Mouse (Mus musculus): ENCODE data around the gene Rabep2.

The Rabep2 gene

DNA sequence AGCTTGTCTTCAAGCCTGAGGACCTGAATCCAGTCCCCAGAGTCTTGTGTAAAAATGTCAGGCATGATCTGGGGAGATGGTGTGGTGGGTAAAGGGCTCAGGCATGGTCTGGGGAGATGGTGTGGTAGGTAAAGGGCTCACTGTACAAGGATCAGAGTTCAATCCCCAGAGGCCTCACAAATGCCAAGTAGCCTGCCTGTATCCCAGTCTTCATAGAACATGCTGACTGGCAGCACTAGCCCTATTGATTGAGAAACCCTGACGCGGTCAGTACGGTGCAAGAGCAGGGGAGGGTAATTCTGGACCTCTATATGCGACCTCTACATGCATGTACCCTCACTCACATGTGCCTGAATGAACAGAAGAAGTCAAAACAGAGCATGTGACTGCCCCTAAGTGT, 11.0 kb upstream of the Rabep2 start:
- no peak for DNase-seq (ENCODE audit: low read depth, low spot score)
- Histone ChIP-seq H3K36me3 (ENCODE audit: control insufficient read depth, insufficient read depth, low read length, poor library complexity, severe bottlenecking) (peaks cover 2% of the 10 kb centered on the region), H3K27me3 (ENCODE audit: control insufficient read depth, insufficient read depth, low read length, poor library complexity, severe bottlenecking) (no peaks in the 10 kb centered on the region)

DNA sequence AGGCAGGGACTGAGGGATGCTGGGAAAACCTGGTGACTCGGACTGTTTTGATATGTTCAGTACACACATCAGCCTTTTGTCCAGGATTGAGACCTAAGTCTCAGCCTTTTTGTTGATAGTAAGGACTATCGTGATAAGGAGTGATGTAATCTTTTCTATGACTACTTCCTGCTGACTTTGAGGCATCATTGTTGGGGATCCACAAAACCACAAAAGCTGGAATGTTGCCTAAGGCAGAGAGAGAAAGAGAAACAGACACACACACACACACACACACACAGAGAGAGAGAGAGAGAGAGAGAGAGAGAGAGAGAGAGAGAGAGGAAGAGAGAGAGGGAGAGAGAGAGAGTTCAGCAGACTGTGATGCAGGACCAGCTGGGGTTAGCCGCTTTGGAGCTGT, 10.1 kb upstream of the Rabep2 start:
- no peaks in the 10 kb centered on the region for H3K27me3 ChIP-seq (ENCODE audit: control insufficient read depth, insufficient read depth, low read length, poor library complexity, severe bottlenecking)
- DNase-seq (ENCODE audit: low read depth, low spot score): no peak
- H3K36me3 ChIP-seq (ENCODE audit: control insufficient read depth, insufficient read depth, low read length, poor library complexity, severe bottlenecking): peaks cover under 1% of the 10 kb centered on the region; the same call in 1 of the 2 replicates

DNA sequence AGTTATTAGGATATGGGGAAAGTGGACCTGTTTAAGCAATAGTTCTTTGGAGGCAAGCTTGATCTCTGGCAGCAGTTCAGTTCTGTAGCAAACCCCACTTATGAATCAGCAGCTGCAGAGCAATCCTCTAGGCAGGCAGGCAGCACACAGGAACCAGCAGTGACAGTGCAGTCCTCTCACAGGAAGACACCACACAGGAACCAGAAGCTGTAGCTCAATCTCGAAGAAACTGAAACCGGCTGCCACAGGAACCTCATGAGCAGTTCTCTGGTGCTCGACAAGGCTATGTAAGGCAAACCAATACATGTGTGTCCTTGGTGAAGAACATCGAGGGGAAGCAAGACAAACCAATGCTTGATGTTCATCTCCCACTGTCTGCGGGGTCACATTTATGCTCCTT, 6.8 kb upstream of the Rabep2 start:
- peak; percentile 78 for DNase-seq (ENCODE audit: low read depth, low spot score)
- Histone ChIP-seq H3K36me3 (ENCODE audit: control insufficient read depth, insufficient read depth, low read length, poor library complexity, severe bottlenecking) (no peaks in the 10 kb centered on the region), H3K27me3 (ENCODE audit: control insufficient read depth, insufficient read depth, low read length, poor library complexity, severe bottlenecking) (no peaks in the 10 kb centered on the region)

DNA sequence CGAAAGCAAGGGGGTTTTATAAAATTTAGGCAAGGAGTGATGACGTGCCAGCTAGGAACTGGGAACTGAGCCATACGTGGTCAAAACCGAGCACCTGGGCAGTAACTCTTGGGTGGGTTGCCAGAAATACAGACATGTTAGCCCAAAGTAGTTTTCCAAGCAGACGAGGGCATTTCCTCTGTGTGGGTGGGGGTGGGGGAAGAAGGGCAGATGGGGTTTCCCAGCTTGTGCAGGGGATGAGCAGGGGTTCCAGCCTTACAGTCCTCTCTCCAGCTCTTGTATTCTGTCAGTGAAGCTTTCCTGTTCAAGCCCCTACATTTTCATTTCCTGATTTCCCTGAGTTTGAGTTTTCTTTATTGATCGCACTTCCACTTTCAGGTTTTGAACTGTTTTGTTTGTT, 4.4 kb upstream of the Rabep2 start:
- Histone ChIP-seq H3K36me3 (ENCODE audit: control insufficient read depth, insufficient read depth, low read length, poor library complexity, severe bottlenecking) (no peaks in the 10 kb centered on the region), H3K27me3 (ENCODE audit: control insufficient read depth, insufficient read depth, low read length, poor library complexity, severe bottlenecking) (no peaks in the 10 kb centered on the region)
- DNase-seq (ENCODE audit: low read depth, low spot score): peak; percentile 62

GRCm38 (mm10) chr7:126427323-126427860, 1.2 kb upstream of the Rabep2 start:
- H3K36me3 ChIP-seq (ENCODE audit: control insufficient read depth, insufficient read depth, low read length, poor library complexity, severe bottlenecking): peaks cover 3% of the 10 kb centered on the region; the same call in 1 of the 2 replicates
- no peaks in the 10 kb centered on the region for H3K27me3 ChIP-seq (ENCODE audit: control insufficient read depth, insufficient read depth, low read length, poor library complexity, severe bottlenecking)
- no peak for DNase-seq (ENCODE audit: low read depth, low spot score)

DNA sequence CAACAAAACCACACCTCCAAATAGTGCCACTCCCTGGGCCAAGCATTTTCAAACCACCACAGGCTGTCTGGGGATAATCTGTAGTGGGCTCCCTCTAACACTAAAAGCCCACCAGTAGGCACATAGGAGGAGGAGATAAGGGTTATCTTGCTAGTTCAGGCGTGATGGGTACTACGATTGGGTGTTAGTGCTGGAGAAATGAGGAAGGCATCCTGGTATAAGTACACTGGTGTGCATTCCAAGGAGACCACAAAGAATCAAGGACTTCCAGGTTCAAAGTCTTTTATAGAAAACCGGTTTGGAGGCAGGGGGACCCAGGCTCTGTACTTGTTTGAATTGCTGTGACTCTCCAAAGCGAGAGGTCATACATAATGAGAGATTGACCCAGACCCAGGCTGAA, 405 bp upstream of the Rabep2 start:
- no peaks in the 10 kb centered on the region for H3K27me3 ChIP-seq (ENCODE audit: control insufficient read depth, insufficient read depth, low read length, poor library complexity, severe bottlenecking)
- no peak for DNase-seq (ENCODE audit: low read depth, low spot score)
- peaks cover 3% of the 10 kb centered on the region; the same call in 1 of the 2 replicates for H3K36me3 ChIP-seq (ENCODE audit: control insufficient read depth, insufficient read depth, low read length, poor library complexity, severe bottlenecking)

DNA sequence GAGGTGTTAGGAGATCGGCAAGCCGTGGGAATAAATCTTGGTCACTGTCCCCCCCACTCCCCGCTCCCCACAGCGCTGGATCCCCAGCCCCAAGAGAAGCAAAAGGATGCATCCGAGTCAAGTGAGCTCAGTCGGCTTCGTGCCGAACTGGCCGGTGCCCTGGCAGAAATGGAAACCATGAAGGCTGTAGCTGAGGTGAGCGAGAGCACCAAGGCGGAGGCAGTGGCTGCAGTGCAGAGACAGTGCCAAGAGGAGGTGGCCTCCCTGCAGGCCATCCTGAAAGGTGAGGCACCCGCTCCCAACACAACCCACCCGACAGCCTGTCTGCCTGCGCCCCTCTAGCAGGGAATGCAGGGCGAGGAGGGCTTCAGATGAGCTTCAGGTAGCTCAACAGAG, 942 bp downstream of the Rabep2 start:
- Histone ChIP-seq H3K36me3 (ENCODE audit: control insufficient read depth, insufficient read depth, low read length, poor library complexity, severe bottlenecking) (peaks cover 3% of the 10 kb centered on the region; the same call in 1 of the 2 replicates), H3K27me3 (ENCODE audit: control insufficient read depth, insufficient read depth, low read length, poor library complexity, severe bottlenecking) (no peaks in the 10 kb centered on the region)
- DNase-seq (ENCODE audit: low read depth, low spot score): no peak

GRCm38 (mm10) chr7:126430167-126430566, 1.6 kb downstream of the Rabep2 start:
- no peak for DNase-seq (ENCODE audit: low read depth, low spot score)
- H3K27me3 ChIP-seq (ENCODE audit: control insufficient read depth, insufficient read depth, low read length, poor library complexity, severe bottlenecking): no peaks in the 10 kb centered on the region
- H3K36me3 ChIP-seq (ENCODE audit: control insufficient read depth, insufficient read depth, low read length, poor library complexity, severe bottlenecking): peaks cover 7% of the 10 kb centered on the region; the same call in 1 of the 2 replicates

DNA sequence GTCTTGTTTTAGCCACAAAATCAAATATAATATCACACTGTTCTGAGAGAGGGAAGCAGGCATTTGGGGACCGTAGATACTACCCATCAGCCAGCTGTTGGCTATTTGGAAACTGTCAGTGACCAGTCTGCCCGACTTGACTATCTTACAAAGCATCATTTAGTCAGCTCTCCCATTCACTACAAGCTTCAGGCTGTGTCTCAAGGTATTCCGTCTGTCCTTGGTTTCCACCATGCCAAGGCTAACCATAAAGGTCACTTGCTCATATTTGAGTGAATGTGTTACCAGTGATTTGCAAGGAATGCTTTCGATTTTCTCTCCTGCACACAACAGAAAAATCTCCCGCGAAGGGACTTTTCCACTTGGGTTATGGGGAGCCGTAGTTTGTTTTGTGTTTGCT, 6.2 kb downstream of the Rabep2 start:
- DNase-seq (ENCODE audit: low read depth, low spot score): no peak
- H3K27me3 ChIP-seq (ENCODE audit: control insufficient read depth, insufficient read depth, low read length, poor library complexity, severe bottlenecking): no peaks in the 10 kb centered on the region
- peaks cover 18% of the 10 kb centered on the region for H3K36me3 ChIP-seq (ENCODE audit: control insufficient read depth, insufficient read depth, low read length, poor library complexity, severe bottlenecking)

DNA sequence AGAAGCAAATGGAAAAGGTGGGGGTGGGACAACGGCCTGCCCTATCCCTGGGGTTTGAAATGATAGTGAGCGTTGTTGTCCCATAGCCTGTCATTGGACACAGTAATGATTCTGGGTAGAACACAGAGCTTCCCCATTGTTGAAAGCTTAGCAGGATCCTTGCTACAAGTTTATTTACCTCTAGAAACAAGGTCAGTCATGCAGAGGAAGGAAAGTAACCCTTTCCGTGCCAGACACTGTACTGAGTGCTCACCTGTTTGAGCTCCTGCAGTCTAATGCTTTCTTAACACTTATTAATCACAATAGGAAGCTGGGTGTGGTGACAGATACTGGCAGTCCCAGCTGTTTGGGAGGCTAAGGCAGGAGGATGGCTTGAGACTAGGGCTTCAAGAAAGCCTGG, 7.2 kb downstream of the Rabep2 start:
- no peaks in the 10 kb centered on the region for H3K27me3 ChIP-seq (ENCODE audit: control insufficient read depth, insufficient read depth, low read length, poor library complexity, severe bottlenecking)
- DNase-seq (ENCODE audit: low read depth, low spot score): no peak
- H3K36me3 ChIP-seq (ENCODE audit: control insufficient read depth, insufficient read depth, low read length, poor library complexity, severe bottlenecking): peaks cover 22% of the 10 kb centered on the region

GRCm38 (mm10) chr7:126436851-126437250, 8.3 kb downstream of the Rabep2 start:
- Histone ChIP-seq H3K27me3 (ENCODE audit: control insufficient read depth, insufficient read depth, low read length, poor library complexity, severe bottlenecking) (no peaks in the 10 kb centered on the region), H3K36me3 (ENCODE audit: control insufficient read depth, insufficient read depth, low read length, poor library complexity, severe bottlenecking) (peaks cover 24% of the 10 kb centered on the region)
- DNase-seq (ENCODE audit: low read depth, low spot score): peak; percentile 82

DNA sequence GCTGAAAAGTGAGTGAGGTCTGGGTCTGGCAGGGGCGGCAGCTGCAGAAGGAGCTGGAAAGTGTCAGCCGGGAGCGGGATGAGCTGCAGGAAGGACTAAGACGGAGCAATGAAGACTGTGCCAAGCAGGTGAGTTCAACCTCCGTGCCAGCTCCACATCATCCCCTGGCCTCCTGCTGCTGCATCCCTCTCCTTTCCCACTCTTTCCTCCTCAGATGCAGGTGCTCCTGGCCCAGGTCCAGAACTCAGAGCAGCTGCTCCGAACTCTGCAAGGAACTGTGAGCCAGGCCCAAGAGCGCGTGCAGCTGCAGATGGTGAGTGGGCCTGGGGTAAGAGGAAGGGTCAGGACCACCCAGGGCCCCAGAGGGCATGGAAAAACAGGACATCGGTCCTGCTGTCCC, 11.6 kb downstream of the Rabep2 start:
- no peak for DNase-seq (ENCODE audit: low read depth, low spot score)
- no peaks in the 10 kb centered on the region for H3K27me3 ChIP-seq (ENCODE audit: control insufficient read depth, insufficient read depth, low read length, poor library complexity, severe bottlenecking)

DNA sequence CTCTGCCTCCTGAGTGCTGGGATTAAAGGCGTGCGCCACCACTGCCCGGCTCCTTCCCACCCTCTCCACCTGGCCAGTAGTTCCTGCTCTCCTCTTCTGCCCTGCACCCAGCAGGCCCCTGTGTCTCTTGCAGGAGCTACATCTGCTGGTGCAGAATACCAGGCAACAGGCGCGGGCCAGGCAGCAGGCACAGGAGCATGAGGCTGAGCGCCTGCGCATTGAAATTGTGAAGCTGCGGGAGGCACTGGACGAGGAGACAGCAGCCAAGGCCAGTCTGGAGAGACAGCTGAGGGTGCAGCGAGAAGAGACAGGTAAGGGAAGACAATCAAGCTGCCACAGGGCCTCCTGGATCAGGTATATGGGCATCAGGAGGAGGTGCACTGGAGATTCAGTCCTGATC, 15.4 kb downstream of the Rabep2 start:
- Histone ChIP-seq H3K27me3 (ENCODE audit: control insufficient read depth, insufficient read depth, low read length, poor library complexity, severe bottlenecking) (no peaks in the 10 kb centered on the region), H3K36me3 (ENCODE audit: control insufficient read depth, insufficient read depth, low read length, poor library complexity, severe bottlenecking) (peaks cover 25% of the 10 kb centered on the region)
- no peak for DNase-seq (ENCODE audit: low read depth, low spot score)

More for the DNA sequence above, 11.6 kb downstream of the Rabep2 start:
- peaks cover 27% of the 10 kb centered on the region for H3K36me3 ChIP-seq (ENCODE audit: control insufficient read depth, insufficient read depth, low read length, poor library complexity, severe bottlenecking)

- no peaks in the 10 kb centered on the region for H3K27me3 ChIP-seq (ENCODE audit: control insufficient read depth, insufficient read depth, low read length, poor library complexity, severe bottlenecking)
- peaks cover 22% of the 10 kb centered on the region for H3K36me3 ChIP-seq (ENCODE audit: control insufficient read depth, insufficient read depth, low read length, poor library complexity, severe bottlenecking)
- no peak for DNase-seq (ENCODE audit: low read depth, low spot score)
Measured at GRCm38 (mm10) chr7:126444536-126444935, 16.0 kb downstream of the Rabep2 start.

DNA sequence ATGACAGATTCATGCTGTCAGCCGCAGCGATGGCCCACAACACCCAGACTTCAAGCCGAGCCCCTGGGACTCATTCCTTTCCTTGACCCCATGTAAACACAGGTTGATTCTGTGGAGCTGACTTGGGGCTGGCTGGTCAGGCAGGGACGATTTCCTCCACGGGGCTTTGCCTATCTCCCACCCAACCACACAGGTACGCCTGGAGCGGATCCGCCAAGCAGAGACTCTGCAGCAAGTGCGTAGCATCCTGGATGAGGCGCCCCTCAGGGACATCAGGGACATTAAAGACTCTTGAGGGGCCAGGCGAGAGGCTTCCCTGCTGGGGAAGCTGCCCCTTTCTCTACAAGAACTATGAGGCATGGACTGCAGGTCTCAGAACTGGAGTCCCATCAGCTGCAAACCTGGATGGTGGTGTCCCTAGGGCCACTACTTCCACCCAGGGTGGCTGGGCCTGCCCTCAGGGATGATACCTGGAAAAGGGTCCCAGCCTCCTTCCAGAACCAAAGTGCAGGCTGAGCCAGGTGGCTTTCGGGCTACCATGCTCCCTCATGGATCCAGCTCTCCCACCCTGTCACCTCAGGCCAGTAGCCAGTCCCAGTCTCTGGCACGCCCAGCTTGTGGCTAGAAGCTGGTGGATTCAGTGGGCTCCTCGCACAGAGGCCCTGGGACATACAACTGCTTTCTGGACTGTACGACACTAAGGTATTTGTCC, 16.7 kb downstream of the Rabep2 start:
- DNase-seq (ENCODE audit: low read depth, low spot score): no peak
- no peaks in the 10 kb centered on the region for H3K27me3 ChIP-seq (ENCODE audit: control insufficient read depth, insufficient read depth, low read length, poor library complexity, severe bottlenecking)
- H3K36me3 ChIP-seq (ENCODE audit: control insufficient read depth, insufficient read depth, low read length, poor library complexity, severe bottlenecking): peaks cover 20% of the 10 kb centered on the region

- Histone ChIP-seq H3K36me3 (ENCODE audit: control insufficient read depth, insufficient read depth, low read length, poor library complexity, severe bottlenecking) (peaks cover 18% of the 10 kb centered on the region), H3K27me3 (ENCODE audit: control insufficient read depth, insufficient read depth, low read length, poor library complexity, severe bottlenecking) (no peaks in the 10 kb centered on the region)
- DNase-seq (ENCODE audit: low read depth, low spot score): no peak
Measured at GRCm38 (mm10) chr7:126446217-126446616, 17.7 kb downstream of the Rabep2 start.
